Mouse (Mus musculus): Measurements from ENCODE around the gene Gtpbp8. TPM values are rescaled to one million over a fixed set of nuclear protein-coding genes. Genes with fewer than 3 reads are reported as not detected.
A peak's percentile ranks its signal among the peaks of the same experiment; 100 is the strongest.

The Gtpbp8 gene
- polyA plus RNA-seq (2016; fragmentation: Nextera tagmentation; extraction: Ambion mirVana): 33.1 and 36.8 TPM in 2 replicates

DNA sequence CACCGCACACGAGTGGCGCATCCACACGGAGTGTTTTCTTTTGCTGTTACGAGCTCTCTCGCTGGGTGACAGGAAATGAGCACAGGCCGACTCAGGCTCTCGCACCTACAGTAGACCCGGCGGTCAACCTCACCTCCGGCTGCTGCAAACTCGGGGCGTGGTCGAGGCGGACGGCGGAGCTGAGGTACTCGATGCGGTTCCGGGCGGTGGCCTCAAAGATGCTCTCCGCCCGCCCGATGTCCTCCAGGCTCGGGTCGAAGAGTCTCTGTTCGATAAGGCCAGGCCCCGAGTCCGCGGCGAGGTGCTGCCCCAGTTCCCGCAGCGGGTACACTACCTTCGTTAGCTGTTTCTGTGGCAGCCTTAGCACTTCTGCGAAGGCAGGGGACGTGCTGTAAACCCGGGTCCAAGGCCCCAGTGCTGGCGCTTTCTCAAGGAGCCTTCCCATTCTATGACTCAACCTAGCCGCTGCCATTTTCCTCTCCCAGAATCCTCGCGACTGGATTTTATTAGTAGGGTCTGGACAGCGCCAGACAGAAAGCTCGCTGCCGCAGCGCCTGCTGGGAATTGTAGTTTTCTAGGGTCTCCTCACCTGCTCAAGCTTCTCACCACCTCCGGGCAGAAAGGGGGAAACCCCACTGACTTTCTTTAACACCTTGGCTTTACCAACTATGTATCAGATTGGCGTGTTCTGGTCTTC, at the start of gene Gtpbp8:
Gene Gtpbp8 (minus strand): TSS at position 498 of the 697 bp plus-strand sequence.
- peak within 1 kb of the TSS; percentile 95 for H3K27ac ChIP-seq
- H3K4me2 ChIP-seq: peak within 1 kb of the TSS; percentile 84
- under 1% methylated on average over 47 of the region's 47 CpGs for WGBS
- peak within 1 kb of the TSS; percentile 88 for H3K9ac ChIP-seq
- peaks cover 11% of the 10 kb centered on the region for H3K36me3 ChIP-seq (replicated peaks)
- H3K4me3 ChIP-seq (replicated peaks): peak within 1 kb of the TSS; percentile 83
- ATAC-seq (ENCODE audit: low FRiP score): peak; percentile 95
- no peaks in the 10 kb centered on the region for H3K9me3 ChIP-seq
- H3K4me1 ChIP-seq: peaks cover 13% of the 10 kb centered on the region
- H3K27me3 ChIP-seq: 0 out of 2 replicates have a peak, but pooled peaks cover 4% of the 10 kb centered on the region

DNA sequence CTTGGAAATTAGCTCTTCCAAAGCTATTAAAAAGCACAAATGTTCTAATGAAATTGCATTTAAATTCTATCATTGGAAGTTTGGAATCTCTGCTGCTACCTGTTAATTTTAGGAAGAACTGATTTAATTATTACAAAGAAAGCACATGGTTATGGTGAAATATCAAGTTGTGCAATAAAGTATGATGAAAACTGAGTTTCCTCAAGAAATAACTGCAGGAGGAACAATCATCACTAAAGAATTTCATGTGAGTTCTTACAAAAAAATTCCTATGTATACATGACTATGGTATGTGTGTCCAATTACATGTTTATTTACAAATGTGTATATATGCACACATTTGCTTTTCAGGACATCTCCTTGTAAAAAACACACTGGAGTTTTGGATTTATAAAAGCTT, 48.3 kb upstream of the Gtpbp8 start:
- Histone ChIP-seq H3K27ac (no peak overlapping the region), H3K27me3 (no peaks in the 10 kb centered on the region), H3K36me3 (replicated peaks) (no peaks in the 10 kb centered on the region), H3K4me3 (replicated peaks) (no peak overlapping the region), H3K4me2 (no peak overlapping the region), H3K9ac (no peak overlapping the region), H3K9me3 (no peaks in the 10 kb centered on the region), H3K4me1 (no peaks in the 10 kb centered on the region)
- ATAC-seq (ENCODE audit: low FRiP score): no peak

DNA sequence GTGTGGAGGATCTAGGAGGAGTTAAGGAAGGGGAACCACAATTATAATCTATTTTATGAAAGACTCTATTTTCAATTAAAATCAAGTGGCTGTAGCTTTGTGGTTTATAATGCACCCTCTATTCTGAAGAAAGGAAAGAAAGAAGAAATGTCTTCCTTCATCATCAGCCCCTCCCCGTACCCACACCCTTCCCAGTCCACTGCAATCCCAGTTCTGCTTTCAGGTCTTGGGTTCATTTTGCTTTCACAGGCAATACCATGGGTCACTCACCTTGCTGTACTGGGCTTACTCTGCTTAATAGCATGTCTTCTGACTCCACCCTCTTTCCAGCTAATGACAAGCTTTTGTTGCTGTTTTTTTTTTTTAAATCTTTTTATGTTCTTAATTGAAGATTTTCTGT, 40.8 kb upstream of the Gtpbp8 start:
- no peaks in the 10 kb centered on the region for H3K36me3 ChIP-seq (replicated peaks)

DNA sequence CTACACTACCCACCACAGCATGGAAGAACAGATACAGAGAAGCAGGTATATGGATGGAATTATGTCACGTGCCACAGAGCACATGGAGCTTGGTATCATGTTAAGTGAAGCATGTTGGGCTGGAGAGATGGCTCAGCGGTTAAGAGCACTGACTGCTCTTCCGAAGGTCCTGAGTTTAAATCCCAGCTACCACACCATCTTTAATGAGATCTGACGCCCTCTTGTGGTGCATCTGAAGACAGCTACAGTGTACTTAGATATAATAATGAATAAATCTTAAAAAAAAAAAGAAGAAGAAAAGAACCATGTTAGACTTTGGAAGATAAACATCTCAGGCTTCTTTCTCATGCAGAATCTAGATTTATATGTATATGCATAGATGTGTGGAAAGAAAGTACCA, 34.6 kb upstream of the Gtpbp8 start:
- Histone ChIP-seq H3K9ac (no peak overlapping the region), H3K4me1 (no peaks in the 10 kb centered on the region), H3K27ac (no peak overlapping the region), H3K9me3 (no peaks in the 10 kb centered on the region), H3K27me3 (no peaks in the 10 kb centered on the region), H3K36me3 (replicated peaks) (no peaks in the 10 kb centered on the region), H3K4me2 (no peak overlapping the region), H3K4me3 (replicated peaks) (no peak overlapping the region)
- WGBS: 68% methylated on average over 4 of the region's 4 CpGs
- ATAC-seq (ENCODE audit: low FRiP score): no peak

More for the DNA sequence above, 40.8 kb upstream of the Gtpbp8 start:
- no peak for ATAC-seq (ENCODE audit: low FRiP score)
- no peak overlapping the region for H3K4me2 ChIP-seq
- no peak overlapping the region for H3K4me3 ChIP-seq (replicated peaks)
- H3K27ac ChIP-seq: no peak overlapping the region
- H3K9me3 ChIP-seq: no peaks in the 10 kb centered on the region
- H3K9ac ChIP-seq: no peak overlapping the region
- H3K27me3 ChIP-seq: no peaks in the 10 kb centered on the region
- H3K4me1 ChIP-seq: no peaks in the 10 kb centered on the region
- 85% methylated on average over 1 of the region's 1 CpGs for WGBS

- Histone ChIP-seq H3K27ac (no peak overlapping the region), H3K9me3 (no peaks in the 10 kb centered on the region), H3K36me3 (replicated peaks) (no peaks in the 10 kb centered on the region), H3K4me2 (no peak overlapping the region), H3K27me3 (no peaks in the 10 kb centered on the region), H3K9ac (no peak overlapping the region), H3K4me1 (no peaks in the 10 kb centered on the region), H3K4me3 (replicated peaks) (no peak overlapping the region)
- WGBS: 91% methylated on average over 5 of the region's 5 CpGs
- ATAC-seq (ENCODE audit: low FRiP score): no peak
Observed at GRCm38 (mm10) chr16:44779494-44779893, 33.3 kb upstream of the Gtpbp8 start.

DNA sequence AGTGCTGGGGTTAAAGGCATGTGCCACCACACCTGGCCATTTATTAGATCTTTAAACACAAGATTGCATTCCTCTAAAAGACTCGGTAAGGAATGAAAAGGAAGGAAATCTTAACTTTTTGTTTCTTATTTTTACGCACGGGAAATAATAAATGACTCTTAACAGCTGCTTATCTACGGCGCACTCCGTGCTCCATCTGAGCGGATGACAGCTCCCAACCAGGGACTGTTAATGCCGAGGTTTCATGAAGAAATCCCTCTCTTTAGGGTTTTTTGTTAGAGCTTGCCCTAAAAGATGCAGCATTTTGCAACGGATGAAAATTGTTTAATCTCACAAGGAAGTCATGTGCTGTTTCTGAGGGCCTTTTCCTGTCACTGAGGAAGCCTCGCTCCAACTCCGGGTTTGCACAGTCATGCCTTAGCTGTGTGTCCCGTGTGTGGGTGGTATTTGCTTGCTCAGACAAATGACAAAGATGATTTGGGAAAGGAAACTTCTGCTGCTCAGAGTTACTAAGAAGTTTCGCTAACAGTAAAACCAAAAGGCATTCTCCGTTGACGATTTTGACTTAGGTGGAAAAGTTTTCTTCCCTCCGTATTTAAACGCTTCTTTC, 32.5 kb upstream of the Gtpbp8 start:
- H3K27me3 ChIP-seq: no peaks in the 10 kb centered on the region
- H3K4me1 ChIP-seq: no peaks in the 10 kb centered on the region
- whole genome bisulfite sequencing: 87% methylated on average over 17 of the region's 17 CpGs
- no peaks in the 10 kb centered on the region for H3K9me3 ChIP-seq
- no peak overlapping the region for H3K4me2 ChIP-seq
- H3K27ac ChIP-seq: no peak overlapping the region
- H3K4me3 ChIP-seq (replicated peaks): no peak overlapping the region
- no peak for ATAC-seq (ENCODE audit: low FRiP score)
- H3K9ac ChIP-seq: no peak overlapping the region
- H3K36me3 ChIP-seq (replicated peaks): no peaks in the 10 kb centered on the region

DNA sequence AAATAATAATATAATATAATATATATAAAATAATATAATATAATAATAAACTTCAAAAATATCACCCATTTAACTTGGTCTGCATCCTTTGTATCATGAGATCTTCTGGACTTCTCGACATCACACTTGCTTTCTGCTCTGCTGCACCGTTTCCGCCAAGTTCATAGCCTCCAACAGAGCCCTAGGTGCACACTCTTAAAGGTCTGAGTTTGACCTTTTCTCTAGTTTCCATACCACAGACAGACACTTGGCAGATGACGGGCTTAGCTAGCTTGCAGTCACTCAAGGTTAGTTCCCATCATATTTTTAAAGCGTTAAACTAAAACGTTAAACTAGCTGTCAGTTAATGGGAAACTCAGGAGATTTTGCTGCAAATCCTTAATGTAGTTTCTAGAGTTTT, 28.0 kb upstream of the Gtpbp8 start:
- Histone ChIP-seq H3K27me3 (no peaks in the 10 kb centered on the region), H3K4me2 (no peak overlapping the region), H3K4me1 (no peaks in the 10 kb centered on the region), H3K9ac (no peak overlapping the region), H3K4me3 (replicated peaks) (no peak overlapping the region), H3K9me3 (no peaks in the 10 kb centered on the region), H3K36me3 (replicated peaks) (no peaks in the 10 kb centered on the region), H3K27ac (no peak overlapping the region)
- no peak for ATAC-seq (ENCODE audit: low FRiP score)
- whole genome bisulfite sequencing: 91% methylated on average over 6 of the region's 6 CpGs

- H3K36me3 ChIP-seq (replicated peaks): no peaks in the 10 kb centered on the region
- WGBS: 89% methylated on average over 3 of the region's 3 CpGs
- no peak for ATAC-seq (ENCODE audit: low FRiP score)
- no peaks in the 10 kb centered on the region for H3K4me1 ChIP-seq
- no peaks in the 10 kb centered on the region for H3K9me3 ChIP-seq
- H3K27ac ChIP-seq: no peak overlapping the region
- no peaks in the 10 kb centered on the region for H3K27me3 ChIP-seq
- H3K4me2 ChIP-seq: no peak overlapping the region
- H3K4me3 ChIP-seq (replicated peaks): no peak overlapping the region
- no peak overlapping the region for H3K9ac ChIP-seq
Observed at GRCm38 (mm10) chr16:44773673-44774072, 27.5 kb upstream of the Gtpbp8 start.

- H3K4me3 ChIP-seq (replicated peaks): no peak overlapping the region
- no peak overlapping the region for H3K27ac ChIP-seq
- H3K4me2 ChIP-seq: no peak overlapping the region
- H3K9me3 ChIP-seq: no peaks in the 10 kb centered on the region
- no peaks in the 10 kb centered on the region for H3K27me3 ChIP-seq
- H3K9ac ChIP-seq: no peak overlapping the region
- WGBS: 84% methylated on average over 6 of the region's 6 CpGs
- H3K36me3 ChIP-seq (replicated peaks): no peaks in the 10 kb centered on the region
- ATAC-seq (ENCODE audit: low FRiP score): no peak
- H3K4me1 ChIP-seq: no peaks in the 10 kb centered on the region
Observed at GRCm38 (mm10) chr16:44772577-44772976, 26.4 kb upstream of the Gtpbp8 start.

DNA sequence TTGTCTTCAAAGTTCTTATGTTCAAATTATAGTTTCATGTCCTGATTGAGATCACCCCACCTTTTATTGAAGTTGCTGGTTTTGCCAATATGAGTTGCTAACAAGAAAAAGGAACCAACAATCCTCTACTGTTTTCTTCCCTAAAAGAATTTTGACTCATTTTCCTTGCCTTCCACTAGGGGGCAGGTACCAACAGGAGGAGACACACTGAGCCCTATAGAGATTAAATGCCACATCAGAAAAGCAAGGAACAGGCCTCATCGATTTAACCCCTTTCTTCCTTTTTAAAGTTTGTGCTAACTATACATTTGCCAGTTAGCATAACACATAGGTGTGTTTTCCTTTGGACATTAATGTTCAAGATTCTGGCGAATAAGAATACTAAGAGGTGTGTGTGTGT, 21.8 kb upstream of the Gtpbp8 start:
- Histone ChIP-seq H3K9me3 (no peaks in the 10 kb centered on the region), H3K27me3 (no peaks in the 10 kb centered on the region), H3K36me3 (replicated peaks) (no peaks in the 10 kb centered on the region), H3K4me2 (no peak overlapping the region), H3K9ac (no peak overlapping the region), H3K4me1 (no peaks in the 10 kb centered on the region), H3K27ac (no peak overlapping the region), H3K4me3 (replicated peaks) (no peak overlapping the region)
- ATAC-seq (ENCODE audit: low FRiP score): peak; percentile 69; the same call in 1 of the 2 replicates
- WGBS: 50% methylated on average over 2 of the region's 2 CpGs

GRCm38 (mm10) chr16:44767506-44767905, 21.3 kb upstream of the Gtpbp8 start:
- 89% methylated on average over 7 of the region's 7 CpGs for WGBS
- Histone ChIP-seq H3K9ac (no peak overlapping the region), H3K27ac (no peak overlapping the region), H3K9me3 (no peaks in the 10 kb centered on the region), H3K4me1 (no peaks in the 10 kb centered on the region), H3K27me3 (no peaks in the 10 kb centered on the region), H3K4me2 (no peak overlapping the region), H3K36me3 (replicated peaks) (no peaks in the 10 kb centered on the region), H3K4me3 (replicated peaks) (no peak overlapping the region)
- no peak for ATAC-seq (ENCODE audit: low FRiP score)

DNA sequence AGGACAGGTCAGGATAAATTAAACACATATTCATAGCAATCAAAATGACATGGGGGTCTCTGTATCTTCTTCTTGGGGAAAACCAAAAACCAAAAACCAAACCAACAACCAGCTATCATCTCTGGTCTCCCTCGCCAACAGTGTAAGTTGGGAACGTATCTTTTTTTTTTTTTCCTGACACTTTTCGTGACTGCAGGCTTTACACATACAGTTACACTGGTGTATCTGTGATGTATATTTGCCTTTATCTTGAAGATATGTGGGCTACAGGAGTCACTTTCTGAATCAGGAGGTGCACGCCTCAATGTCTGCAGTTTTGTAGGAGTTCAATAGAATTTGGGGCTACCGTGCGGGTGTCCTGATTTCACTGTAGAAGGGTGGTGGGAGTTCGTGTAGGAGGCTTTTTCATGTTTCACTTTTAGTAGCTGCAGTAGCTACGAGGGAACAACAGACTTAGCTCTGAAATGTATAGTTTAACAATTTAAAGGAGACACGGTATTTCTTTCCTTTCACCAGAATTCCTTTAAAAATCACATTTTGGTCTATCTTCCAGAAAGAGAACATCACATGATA, 20.2 kb upstream of the Gtpbp8 start:
- no peaks in the 10 kb centered on the region for H3K36me3 ChIP-seq (replicated peaks)
- H3K4me2 ChIP-seq: no peak overlapping the region
- no peak overlapping the region for H3K9ac ChIP-seq
- H3K27ac ChIP-seq: no peak overlapping the region
- WGBS: 87% methylated on average over 9 of the region's 9 CpGs
- H3K4me3 ChIP-seq (replicated peaks): no peak overlapping the region
- no peaks in the 10 kb centered on the region for H3K9me3 ChIP-seq
- H3K4me1 ChIP-seq: no peaks in the 10 kb centered on the region
- H3K27me3 ChIP-seq: no peaks in the 10 kb centered on the region
- no peak for ATAC-seq (ENCODE audit: low FRiP score)

All from forebrain, embryonic 12.5 days (tissue).